ENCODE assay signal across 10 mouse cellular contexts in the genomic region with DNA sequence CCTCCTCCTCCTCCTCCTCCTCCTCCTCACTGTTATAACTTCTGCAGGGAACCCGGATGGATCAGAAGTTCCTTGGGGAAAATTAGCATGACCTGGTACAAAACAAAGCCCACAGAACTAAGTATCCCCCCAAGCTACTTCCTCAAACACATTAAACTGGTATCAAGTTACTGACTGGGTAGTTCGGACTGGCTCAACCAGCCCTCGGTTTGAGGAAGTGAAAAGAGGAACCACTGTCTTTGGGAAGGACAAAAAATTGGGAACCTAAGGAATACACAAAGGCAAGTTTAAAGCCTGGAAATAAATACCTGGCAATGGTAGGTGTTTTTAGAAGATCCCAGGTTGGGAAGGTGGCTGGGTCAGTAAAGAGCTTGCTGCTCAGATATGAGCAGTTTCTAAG. TPM values are rescaled to one million over a fixed set of nuclear protein-coding genes. Genes with fewer than 3 reads are reported as not detected.
DNase-seq lines count a peak whose midpoint lies in the region; ATAC-seq and TF ChIP-seq lines count a peak whose summit lies in the region.
"Had no signal": no experiment of that assay in that cellular context is flagged by ENCODE, and none has a peak within 500 bp of the region (broad histone marks: within the 10 kb centered on the region; RNA-seq: fewer than 3 reads in every experiment).

No protein-coding gene starts in this region.

- H3K36me3 ChIP-seq in kidney, adult 2 months (ENCODE audit: control insufficient read depth, insufficient read depth, low read length) = no peaks in the 10 kb centered on the region
- H3K36me3 ChIP-seq in E14TG2a.4 (ENCODE audit: insufficient read depth, low read length) = no peaks in the 10 kb centered on the region
- no peaks in the 10 kb centered on the region for H3K36me3 ChIP-seq in limb, embryonic 13.5 days

- peak overlapping the region; percentile 32; the same call in 1 of the 2 replicates for H3K4me2 ChIP-seq in limb, embryonic 13.5 days (replicated peaks)

- peaks cover 3% of the 10 kb centered on the region; the same call in 1 of the 2 replicates for H3K4me1 ChIP-seq in kidney, adult 2 months (ENCODE audit: control insufficient read depth, insufficient read depth, low read length)
- H3K4me1 ChIP-seq in E14TG2a.4 (replicated peaks; ENCODE audit: low read depth, low read length) = peaks cover 78% of the 10 kb centered on the region
- peaks cover 59% of the 10 kb centered on the region for H3K4me1 ChIP-seq in limb, embryonic 13.5 days

- H3K27me3 ChIP-seq in kidney, adult 2 months (replicated peaks; ENCODE audit: control insufficient read depth, insufficient read depth, low read length) = no peaks in the 10 kb centered on the region
- H3K27me3 ChIP-seq in E14TG2a.4 (ENCODE audit: insufficient read depth, low read length) = no peaks in the 10 kb centered on the region
- no peaks in the 10 kb centered on the region for H3K27me3 ChIP-seq in limb, embryonic 13.5 days

- H3K27ac ChIP-seq in kidney, adult 2 months (ENCODE audit: insufficient read depth, low read depth, low read length) = peak overlapping the region; percentile 37
- 0 out of 2 replicates have a peak overlapping the region, but pooled peaks have one; percentile 48 for H3K27ac ChIP-seq in limb, embryonic 13.5 days

- 24% methylated on average over 3 of the region's 3 CpGs for WGBS in kidney, adult 2 months
- 7% methylated on average over 3 of the region's 3 CpGs for WGBS in limb, embryonic 13.5 days

- no peak overlapping the region for H3K9ac ChIP-seq in limb, embryonic 13.5 days

- DNase-seq in kidney, adult 2 months = no peak
- DNase-seq in kidney, postnatal 4 days = no peak
- DNase-seq in spleen, postnatal 4 days (ENCODE audit: low spot score in 2 of 2) = no peak
- no peak for DNase-seq in adrenal gland, adult 18-20 months (ENCODE audit: low spot score in 2 of 2)
- DNase-seq: thymus, postnatal 14 days had no signal

- H3K4me3 ChIP-seq in kidney, adult 2 months (ENCODE audit: insufficient read depth, low read depth, low read length) = no peak overlapping the region
- H3K4me3 ChIP-seq in E14TG2a.4 (replicated peaks; ENCODE audit: low read length) = peak overlapping the region; percentile 57
- no peak overlapping the region for H3K4me3 ChIP-seq in limb, embryonic 13.5 days

- peak; percentile 82 for ATAC-seq in common myeloid progenitor, adult 5-6 weeks (replicated peaks; ENCODE audit: low read depth, poor library complexity, severe bottlenecking)
- ATAC-seq in limb, embryonic 13.5 days (ENCODE audit: low FRiP score, low read depth) = no peak
- no peak for ATAC-seq in cerebellum, adult (ENCODE audit: insufficient number of reproducible peaks, low FRiP score, low TSS enrichment)

- no peak for TF ChIP-seq POLR2A in kidney, adult 2 months (IDR thresholded peaks at IDR 0.05; ENCODE audit: low read depth, low read length)

- no peak for TF ChIP-seq CTCF in kidney, adult 2 months (conservative IDR thresholded peaks at IDR 0.05; ENCODE audit: insufficient read depth, insufficient read length, low read depth, low read length)
- no peak for TF ChIP-seq CTCF in E14TG2a.4 (conservative IDR thresholded peaks at IDR 0.05; ENCODE audit: low read length)

- no peaks in the 10 kb centered on the region for H3K9me3 ChIP-seq in E14TG2a.4 (ENCODE audit: low read length)
- H3K9me3 ChIP-seq in limb, embryonic 13.5 days = no peaks in the 10 kb centered on the region

RNA-seq across cellular contexts. Expression of a gene that starts 15.0 kb away (rescaled TPM):
- polyA plus RNA-seq in kidney, adult 2 months (2012; rRNA removed) = not detected in 2 replicates
- not detected in 2 replicates for total RNA-seq in common myeloid progenitor, adult 5-6 weeks (2017)
- 0.52 and 0.57 TPM in 2 replicates for polyA plus RNA-seq in limb, embryonic 13.5 days (2015; fragmentation: Nextera tagmentation; extraction: Ambion mirVana)
- total RNA-seq in adrenal gland, adult 18-20 months (2021) = under 1 TPM; 0.63 to 0.74 TPM
- total RNA-seq: gastrocnemius, postnatal 10 days had no signal
